Mouse (Mus musculus) MEL (cell line): ENCODE measurements at regions not wholly inside any gene's neighbourhood (a gene's known extent, or its start where the extent isn't known, plus 50 kb on each side); places are given as distances from the start of the nearest gene placed in this dataset.

Source experiments
- DNase-seq: peaks from one replicate; pipeline ENCODE4 v3.0.0; 2011; ENCODE audit warnings: low read depth, low spot score
- H3K27ac ChIP-seq: 2 replicates; pipeline ENCODE4 v1.5.1; 2012; ENCODE audit warnings: low read depth, mild to moderate bottlenecking, control low read depth, low read length, moderate library complexity; ENCODE audit not compliant: control insufficient read depth
- H3K27me3 ChIP-seq, 2 experiments: fragments of 150-350 bp in 1 of 2; sonication (generic) in 1 of 2; 2 replicates each; pipeline ENCODE4 v1.6.1; 2012; ENCODE audit warnings: low read length in 2 of 2, mild to moderate bottlenecking in 2 of 2, improper control_type of control experiment in 1 of 2, moderate library complexity in 1 of 2; ENCODE audit not compliant: insufficient read depth in 2 of 2, control insufficient read depth in 1 of 2
- H3K36me3 ChIP-seq, 2 experiments: 2 replicates each; pipeline ENCODE4 v1.6.1; 2012 to 2014; ENCODE audit warnings: low read length in 2 of 2, improper control_type of control experiment in 1 of 2, inconsistent platforms in 1 of 2, mild to moderate bottlenecking in 1 of 2; ENCODE audit not compliant: insufficient read depth in 2 of 2, control insufficient read depth in 1 of 2
- H3K4me1 ChIP-seq, 2 experiments: fragments of 150-350 bp in 1 of 2; sonication (generic) in 1 of 2; 2 replicates each; pipeline ENCODE4 v1.6.1; 2012; ENCODE audit warnings: low read length in 2 of 2, improper control_type of control experiment in 1 of 2, mild to moderate bottlenecking in 1 of 2; ENCODE audit not compliant: insufficient read depth in 2 of 2, control insufficient read depth in 1 of 2
- H3K4me3 ChIP-seq, 2 experiments: fragments of 150-350 bp in 1 of 2; sonication (generic) in 1 of 2; 2 replicates each; pipeline ENCODE4 v1.5.1; 2012; ENCODE audit warnings: low read depth in 2 of 2, low read length in 2 of 2, mild to moderate bottlenecking in 2 of 2, moderate library complexity in 2 of 2, control low read depth in 1 of 2, improper control_type of control experiment in 1 of 2; ENCODE audit not compliant: control insufficient read depth in 1 of 2, insufficient read depth in 1 of 2
- H3K79me2 ChIP-seq: 2 replicates; pipeline ENCODE4 v1.6.1; 2012; ENCODE audit warnings: mild to moderate bottlenecking, low read length, moderate library complexity; ENCODE audit not compliant: control insufficient read depth, poor library complexity, insufficient read depth
- H3K9ac ChIP-seq: 2 replicates; pipeline ENCODE4 v1.6.1; 2012; ENCODE audit warnings: low read depth, mild to moderate bottlenecking, control low read depth, low read length, moderate library complexity; ENCODE audit not compliant: control insufficient read depth, poor library complexity, severe bottlenecking
- H3K9me3 ChIP-seq: fragments of 150-350 bp; sonication (generic); replicated peaks from 2 replicates; pipeline ENCODE4 v1.6.1; 2012; ENCODE audit warnings: mild to moderate bottlenecking, low read length, improper control_type of control experiment, moderate library complexity; ENCODE audit not compliant: insufficient read depth
- CHD2 ChIP-seq: IDR thresholded peaks from 2 replicates; pipeline ENCODE4 v1.6.1; 2011; ENCODE audit warnings: low read length, improper control_type of control experiment
- EP300 ChIP-seq, 2 experiments: IDR thresholded peaks; 2 replicates each; pipeline ENCODE4 v1.6.1; 2011; ENCODE audit warnings: improper control_type of control experiment in 2 of 2, low read length in 2 of 2, low read depth in 1 of 2, mild to moderate bottlenecking in 1 of 2
- JUND ChIP-seq: IDR thresholded peaks from 2 replicates; pipeline ENCODE4 v1.6.1; 2011; ENCODE audit warnings: low read depth, mild to moderate bottlenecking, improper control_type of control experiment, low read length
- MAFK ChIP-seq: IDR thresholded peaks from 2 replicates; pipeline ENCODE4 v1.6.1; 2011; ENCODE audit warnings: low read depth, mild to moderate bottlenecking, low read length, improper control_type of control experiment, borderline replicate concordance
- MAX ChIP-seq: IDR thresholded peaks from 2 replicates; pipeline ENCODE4 v1.6.1; 2011; ENCODE audit warnings: low read length, improper control_type of control experiment
- MXI1 ChIP-seq: IDR thresholded peaks from 2 replicates; pipeline ENCODE4 v1.6.1; 2011; ENCODE audit warnings: mild to moderate bottlenecking, low read depth, low read length, improper control_type of control experiment
- NELFE ChIP-seq: IDR thresholded peaks from 2 replicates; pipeline ENCODE4 v1.6.1; 2011; ENCODE audit warnings: low read depth, low read length, improper control_type of control experiment
- NRF1 ChIP-seq: IDR thresholded peaks from 2 replicates; pipeline ENCODE4 v1.6.1; 2014; ENCODE audit warnings: low read depth, mild to moderate bottlenecking, inconsistent platforms, low read length, improper control_type of control experiment, moderate library complexity; ENCODE audit not compliant: poor library complexity, insufficient read depth, severe bottlenecking
- POLR2A ChIP-seq, 2 experiments: IDR thresholded peaks; 2 replicates each; pipeline ENCODE4 v1.6.1; 2011 to 2012; ENCODE audit warnings: low read length in 2 of 2, mild to moderate bottlenecking in 2 of 2, control low read depth in 1 of 2, improper control_type of control experiment in 1 of 2, low read depth in 1 of 2, moderate library complexity in 1 of 2; ENCODE audit not compliant: control insufficient read depth in 1 of 2, insufficient read depth in 1 of 2, poor library complexity in 1 of 2
- RAD21 ChIP-seq: IDR thresholded peaks from 2 replicates; pipeline ENCODE4 v1.6.1; 2011; ENCODE audit warnings: mild to moderate bottlenecking, low read depth, low read length, improper control_type of control experiment
- RCOR1 ChIP-seq: IDR thresholded peaks from 2 replicates; pipeline ENCODE4 v1.6.1; 2012; ENCODE audit warnings: low read depth, mild to moderate bottlenecking, inconsistent platforms, low read length, improper control_type of control experiment
- SIN3A ChIP-seq: IDR thresholded peaks from 2 replicates; pipeline ENCODE4 v1.6.1; 2012; ENCODE audit warnings: low read length, improper control_type of control experiment, inconsistent platforms
- SMC3 ChIP-seq: IDR thresholded peaks from 2 replicates; pipeline ENCODE4 v1.6.1; 2011; ENCODE audit warnings: low read depth, low read length, improper control_type of control experiment
- TAL1 ChIP-seq: IDR thresholded peaks from 2 replicates; pipeline ENCODE4 v1.6.1; 2012; ENCODE audit warnings: mild to moderate bottlenecking, inconsistent platforms, low read length, moderate library complexity, mixed read lengths
- TBP ChIP-seq: IDR thresholded peaks from 2 replicates; pipeline ENCODE4 v1.8.0; 2011; ENCODE audit warnings: low read depth, low read length, improper control_type of control experiment
- USF1 ChIP-seq: IDR thresholded peaks from 2 replicates; pipeline ENCODE4 v1.6.1; 2014; ENCODE audit warnings: low read depth, mild to moderate bottlenecking, inconsistent platforms, low read length, improper control_type of control experiment, moderate library complexity

- Histone ChIP-seq H3K4me3 (no peak overlapping the region), H3K9ac (no peak overlapping the region), H3K9me3 (no peaks in the 10 kb centered on the region), H3K36me3 (no peaks in the 10 kb centered on the region), H3K4me1 (no peaks in the 10 kb centered on the region), H3K79me2 (no peaks in the 10 kb centered on the region), H3K27ac (no peak overlapping the region), H3K27me3 (no peaks in the 10 kb centered on the region)
- TF ChIP-seq RAD21 (no peak), POLR2A (IDR thresholded peaks at IDR 0.05; ENCODE audit: control insufficient read depth in 1 of 2, insufficient read depth in 1 of 2, low read depth in 1 of 2, low read length in 2 of 2, poor library complexity in 1 of 2) (no peak), MXI1 (no peak), MAFK (no peak), RCOR1 (no peak), TBP (no peak), USF1 (no peak)
- DNase-seq = no peak
These were observed 142.0 kb upstream of the Neil3 start for GRCm38 (mm10) chr8:53780886-53781285.

DNA sequence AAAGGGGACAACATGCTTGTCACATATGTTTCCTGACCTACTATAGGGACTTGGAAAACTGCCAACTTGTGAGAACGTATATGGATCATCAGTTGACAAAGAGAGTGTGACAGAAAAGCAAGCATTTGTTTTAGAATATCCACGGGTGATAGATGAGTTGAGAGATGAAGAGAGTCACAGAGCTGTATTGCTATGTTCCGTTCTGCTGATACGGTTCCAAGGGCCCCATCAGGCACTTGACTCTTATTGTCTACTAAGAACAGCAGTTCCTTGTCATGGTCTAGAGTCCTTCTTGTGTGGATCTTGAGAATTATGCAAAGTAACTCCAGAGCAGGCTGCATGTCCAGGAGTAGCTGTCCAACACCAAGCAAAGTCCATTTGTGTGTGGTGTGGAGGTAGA, 143.0 kb upstream of the Neil3 start:
- DNase-seq = no peak
- Histone ChIP-seq H3K4me1 (no peaks in the 10 kb centered on the region), H3K4me3 (no peak overlapping the region), H3K9ac (no peak overlapping the region), H3K79me2 (no peaks in the 10 kb centered on the region), H3K36me3 (no peaks in the 10 kb centered on the region), H3K27ac (no peak overlapping the region), H3K27me3 (no peaks in the 10 kb centered on the region), H3K9me3 (no peaks in the 10 kb centered on the region)
- TF ChIP-seq NELFE = no peak
- no peak for TF ChIP-seq SIN3A
- no peak for TF ChIP-seq NRF1
- no peak for TF ChIP-seq USF1
- TF ChIP-seq JUND = no peak
- no peak for TF ChIP-seq TAL1
- TF ChIP-seq POLR2A (IDR thresholded peaks at IDR 0.05; ENCODE audit: control insufficient read depth in 1 of 2, insufficient read depth in 1 of 2, low read depth in 1 of 2, low read length in 2 of 2, poor library complexity in 1 of 2) = no peak
- no peak for TF ChIP-seq CHD2
- no peak for TF ChIP-seq MAX

GRCm38 (mm10) chr8:53788202-53788601, 149.3 kb upstream of the Neil3 start:
- Histone ChIP-seq H3K9ac (no peak overlapping the region), H3K27ac (no peak overlapping the region), H3K79me2 (no peaks in the 10 kb centered on the region), H3K4me3 (no peak overlapping the region), H3K9me3 (no peaks in the 10 kb centered on the region), H3K36me3 (no peaks in the 10 kb centered on the region), H3K4me1 (no peaks in the 10 kb centered on the region), H3K27me3 (no peaks in the 10 kb centered on the region)
- no peak for DNase-seq
- TF ChIP-seq SMC3 = no peak
- TF ChIP-seq EP300 (IDR thresholded peaks at IDR 0.05; ENCODE audit: low read depth in 1 of 2, low read length in 2 of 2) = no peak
- TF ChIP-seq TAL1 = no peak
- TF ChIP-seq RCOR1 = no peak
